Mouse (Mus musculus) T-cell, adult 2 months (primary cell): ENCODE measurements around the gene Olfr1423.
"Not testable (repeated sequence)": the region's sequence is repeated elsewhere in the genome, so short reads cannot be mapped to it uniquely, and the experiment has no call there.

Experiments
- DNase-seq: peaks from one replicate; pipeline ENCODE4 v3.0.0; 2022; ENCODE audit warnings: low spot score

Gene Olfr1423

DNA sequence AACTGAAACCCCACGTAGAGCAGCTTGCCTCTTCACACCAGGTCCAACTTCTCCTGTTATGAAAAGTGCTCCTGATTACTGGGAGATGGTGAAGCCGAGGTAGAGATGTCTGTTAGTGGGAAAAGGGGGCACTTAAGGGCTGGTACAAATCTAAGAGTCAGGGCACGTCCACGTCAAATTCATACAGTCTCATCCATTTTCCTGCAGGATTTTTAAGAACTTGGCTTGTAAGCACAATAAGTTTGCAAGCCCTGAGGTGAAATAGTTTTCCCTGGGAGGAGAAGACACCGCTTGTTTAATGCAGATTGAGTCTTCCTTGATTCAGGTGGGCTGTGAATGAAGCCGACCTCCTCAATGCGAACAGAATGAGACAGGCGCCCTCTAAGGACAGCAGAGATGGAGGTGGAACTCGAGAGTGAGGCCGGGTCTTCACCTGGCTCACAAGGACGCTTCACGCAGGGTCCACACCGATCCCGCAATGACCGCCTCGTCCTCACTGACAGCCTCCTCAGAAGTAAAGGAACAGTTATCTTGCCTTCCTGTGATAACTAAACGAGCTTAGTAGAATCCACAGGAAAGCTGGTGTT, 34.7 kb downstream of the Olfr1423 start:
- no peak for DNase-seq

DNA sequence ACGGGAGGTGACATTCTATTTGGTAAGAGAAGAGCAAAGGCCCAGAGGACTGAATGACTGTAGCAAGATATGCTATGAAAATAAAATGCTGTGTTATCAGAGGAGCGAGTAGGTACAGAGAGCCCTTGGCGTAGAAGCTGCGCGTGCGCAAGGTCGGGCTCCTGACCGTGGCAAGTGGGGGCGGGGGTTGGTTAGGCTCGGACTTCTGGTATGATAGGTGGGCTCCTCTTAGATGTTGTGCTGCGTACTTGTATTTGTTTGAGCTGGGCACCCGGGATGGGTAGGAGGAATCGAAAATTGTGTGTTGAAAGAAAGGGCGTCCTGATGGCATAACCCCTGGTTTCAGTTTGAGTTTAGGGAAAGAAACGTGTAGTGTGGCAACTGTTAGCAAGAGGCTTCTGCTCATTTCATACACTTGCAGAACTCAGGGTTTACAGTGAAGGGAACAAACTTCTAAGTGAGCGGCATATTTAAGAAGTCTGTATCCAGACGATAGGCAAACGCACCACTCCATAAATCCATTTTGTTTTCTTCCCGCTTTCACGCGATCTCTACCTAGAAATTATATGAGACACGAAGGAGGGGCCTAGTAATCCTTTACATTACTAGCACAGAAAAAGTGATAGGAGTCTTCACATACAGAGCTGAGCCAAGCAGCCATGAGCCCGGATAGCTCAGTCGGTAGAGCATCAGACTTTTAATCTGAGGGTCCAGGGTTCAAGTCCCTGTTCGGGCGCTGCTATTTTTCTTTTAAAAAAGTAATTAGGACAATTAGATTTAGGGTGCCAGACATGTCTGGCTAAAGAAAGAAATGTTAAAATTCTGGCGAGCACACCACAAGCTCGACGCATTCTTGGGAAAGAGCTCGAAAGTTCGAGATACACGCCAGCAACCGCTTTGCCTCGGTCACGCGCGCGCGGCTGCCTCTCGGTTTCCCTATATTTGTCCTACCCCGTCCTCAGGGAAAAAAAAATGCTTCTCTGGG, 35.4 kb downstream of the Olfr1423 start:
- DNase-seq = peak; percentile 86

DNA sequence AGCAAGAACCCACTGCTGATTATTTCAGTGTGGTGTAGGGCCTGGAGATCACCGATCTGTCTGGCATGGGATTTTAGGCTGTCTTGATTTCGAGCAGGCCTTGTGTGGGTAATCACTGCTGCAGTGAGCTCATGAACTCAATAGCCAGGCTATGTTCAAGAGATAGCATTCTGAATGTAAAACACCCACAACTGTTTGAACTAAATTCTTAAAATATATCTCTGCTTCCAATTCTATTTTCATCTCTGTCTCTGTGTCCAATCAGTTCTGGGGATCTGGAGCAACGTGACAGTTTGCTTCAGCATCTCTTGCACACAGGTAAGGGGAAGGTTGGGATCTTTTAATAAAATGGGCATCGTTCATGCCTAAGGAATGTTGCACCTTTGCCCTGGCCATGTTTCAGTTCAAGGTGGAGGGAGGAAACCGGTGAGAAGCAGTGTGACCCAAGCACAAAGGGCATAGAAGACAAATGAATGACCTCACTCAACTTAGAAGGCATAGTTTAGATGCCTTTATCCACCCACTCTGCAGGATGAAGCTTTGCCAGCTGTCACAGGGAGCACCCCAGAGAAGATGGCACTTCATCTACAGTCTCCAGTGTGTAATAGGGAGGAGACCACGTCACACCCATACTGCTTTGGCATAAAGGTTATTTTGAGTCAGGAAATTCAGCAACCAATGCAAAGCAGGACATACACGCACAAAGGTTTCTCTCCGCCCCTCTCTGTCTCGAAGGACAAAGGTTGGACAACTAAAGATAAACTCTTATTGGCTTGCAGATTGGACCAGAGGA, 36.7 kb downstream of the Olfr1423 start:
- no peak for DNase-seq

- no peak for DNase-seq
Measured at GRCm38 (mm10) chr19:12003568-12003967, 37.5 kb downstream of the Olfr1423 start.

GRCm38 (mm10) chr19:12002791-12003190, 38.3 kb downstream of the Olfr1423 start:
- no peak for DNase-seq

DNA sequence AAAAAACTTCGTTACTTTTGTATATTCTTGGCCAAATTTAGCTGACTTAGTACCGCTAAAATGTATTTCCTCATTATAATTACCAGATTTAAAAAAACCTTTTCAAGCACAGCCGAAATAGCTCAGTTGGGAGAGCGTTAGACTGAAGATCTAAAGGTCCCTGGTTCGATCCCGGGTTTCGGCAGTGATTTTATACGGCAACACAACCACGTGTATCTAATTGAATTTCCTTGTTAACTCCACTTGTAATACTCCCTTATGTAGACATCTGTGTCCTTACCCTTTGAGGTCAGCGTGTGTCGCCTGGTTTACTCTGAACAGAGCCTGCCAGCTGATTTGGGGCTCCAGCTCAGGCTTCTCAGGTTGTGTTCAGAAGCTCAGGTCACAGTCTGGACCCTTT, 39.0 kb downstream of the Olfr1423 start:
- peak; percentile 82 for DNase-seq

DNA sequence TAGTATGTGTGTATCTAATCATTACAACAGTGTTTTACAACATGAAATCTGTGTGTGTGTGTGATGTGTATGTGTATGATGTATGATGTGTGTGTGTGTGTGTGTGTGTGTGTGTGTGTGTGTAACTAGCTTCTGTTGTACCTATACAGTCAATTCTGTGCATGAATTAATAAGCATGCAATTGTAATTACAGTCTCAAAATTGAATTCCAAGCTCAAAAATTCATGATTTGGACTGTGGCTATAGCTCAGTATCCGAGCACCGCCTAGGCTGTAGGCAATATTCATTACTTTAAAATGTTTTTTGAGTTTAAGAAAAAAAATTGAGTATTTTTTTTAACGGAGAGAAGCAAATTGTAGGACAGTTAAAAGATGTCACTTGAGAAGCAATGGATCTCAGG, 39.4 kb downstream of the Olfr1423 start:
- DNase-seq = no peak

DNA sequence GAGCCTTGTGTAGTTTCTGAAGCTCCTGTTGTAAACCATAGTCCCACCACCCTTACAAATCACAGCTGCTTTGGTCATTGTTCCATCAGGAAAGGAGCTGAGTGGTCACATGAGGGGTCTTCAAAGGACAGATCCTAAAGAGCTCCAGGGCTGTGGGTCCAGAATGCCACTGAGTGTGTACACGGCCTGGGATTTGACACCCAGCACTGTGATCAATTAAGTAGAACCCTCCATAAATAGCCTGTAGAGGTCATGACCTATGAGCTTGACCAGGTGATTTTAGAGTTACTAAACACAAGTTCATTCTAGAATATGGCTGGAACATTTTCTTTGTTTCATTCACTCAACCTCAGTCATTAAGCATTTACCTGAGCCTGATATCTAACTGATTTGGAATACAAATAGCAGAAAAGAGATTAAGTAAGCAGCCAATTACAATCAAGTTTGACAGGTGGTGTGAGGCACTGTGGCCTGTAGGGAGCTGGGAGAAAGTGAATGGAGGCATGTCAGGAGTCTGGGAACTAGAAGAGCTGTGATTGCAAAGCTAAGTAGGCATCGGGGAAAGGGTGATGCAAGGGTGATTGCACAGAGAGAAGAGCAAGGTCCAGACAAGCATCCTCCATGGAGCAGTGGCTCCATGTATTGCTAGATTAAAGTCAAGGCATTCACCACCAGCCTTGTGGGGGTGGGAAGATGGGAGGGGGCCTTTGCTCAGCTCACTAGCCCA, 45.2 kb downstream of the Olfr1423 start:
- no peak for DNase-seq

GRCm38 (mm10) chr19:11994703-11995431, 46.2 kb downstream of the Olfr1423 start:
- no peak for DNase-seq

DNA sequence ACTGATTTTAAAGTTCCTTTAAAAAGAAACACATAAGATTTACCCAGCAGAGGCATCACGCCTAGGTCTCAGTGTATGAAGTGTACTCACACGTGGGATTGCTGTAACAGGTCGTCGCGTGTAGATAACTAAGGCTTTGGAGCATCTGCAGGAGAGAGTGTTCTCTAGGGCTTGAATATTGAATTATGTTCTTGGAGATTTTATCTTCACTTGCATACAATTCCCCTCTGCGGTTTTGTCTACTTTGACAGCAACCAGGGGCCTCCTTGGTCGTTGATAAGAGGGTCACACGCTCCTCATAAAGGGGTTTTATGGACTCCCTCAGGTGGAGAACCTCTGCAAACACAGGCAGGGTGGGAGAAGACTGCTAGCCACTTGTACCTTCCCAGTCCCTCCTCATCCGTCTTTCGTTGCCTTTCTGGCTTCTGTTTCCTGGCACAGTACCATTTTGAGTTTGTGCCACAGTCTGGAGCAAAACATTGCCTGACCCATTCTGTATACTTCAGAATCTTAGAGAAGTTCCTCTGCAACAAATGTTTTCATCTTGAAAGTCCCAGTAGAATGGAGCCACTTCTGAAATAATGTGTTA, 48.6 kb downstream of the Olfr1423 start:
- no peak for DNase-seq

GRCm38 (mm10) chr19:11992034-11992433, 49.1 kb downstream of the Olfr1423 start:
- no peak for DNase-seq

DNA sequence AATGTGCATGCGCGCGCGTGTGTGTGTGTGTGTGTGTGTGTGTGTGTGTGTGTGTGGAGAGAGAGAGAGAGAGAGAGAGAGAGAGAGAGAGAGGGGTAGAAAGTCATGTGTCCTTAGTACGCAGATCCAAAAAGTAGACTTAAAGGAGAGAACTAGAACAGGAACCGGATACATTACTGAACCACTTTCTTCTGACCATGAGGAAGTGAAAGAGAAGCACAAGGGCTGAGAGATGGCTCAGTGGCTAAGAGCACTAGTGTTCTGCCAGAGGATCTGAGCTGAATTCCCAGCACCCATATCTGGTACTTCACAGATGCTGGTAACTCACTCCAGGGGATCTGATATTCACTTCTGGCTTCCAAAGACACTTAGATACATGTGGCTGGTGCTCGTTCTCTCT, 51.8 kb downstream of the Olfr1423 start:
- no peak for DNase-seq

- DNase-seq = no peak
Measured at GRCm38 (mm10) chr19:11987841-11988240, 53.3 kb downstream of the Olfr1423 start.

DNA sequence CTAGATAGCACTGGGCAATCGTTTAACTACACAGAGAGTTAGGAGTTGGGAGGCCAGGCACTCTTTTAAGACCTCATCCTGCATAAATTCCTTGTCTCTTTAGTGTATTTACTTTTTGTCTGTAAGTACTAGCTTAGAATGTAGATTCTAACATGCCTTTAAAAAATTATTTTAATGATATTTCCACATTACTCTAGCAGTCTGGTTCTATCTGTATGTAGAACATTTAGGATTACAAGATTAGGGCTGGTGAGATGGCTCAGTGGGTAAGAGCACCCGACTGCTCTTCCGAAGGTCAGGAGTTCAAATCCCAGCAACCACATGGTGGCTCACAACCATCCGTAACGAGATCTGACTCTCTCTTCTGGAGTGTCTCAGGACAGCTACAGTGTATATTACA, 56.5 kb downstream of the Olfr1423 start:
- not testable (repeated sequence) for DNase-seq
